Mouse (Mus musculus): ENCODE data around the gene Rsl1d1.
"Not testable (repeated sequence)": the region's sequence is repeated elsewhere in the genome, so short reads cannot be mapped to it uniquely, and the experiment has no call there.

Gene Rsl1d1

DNA sequence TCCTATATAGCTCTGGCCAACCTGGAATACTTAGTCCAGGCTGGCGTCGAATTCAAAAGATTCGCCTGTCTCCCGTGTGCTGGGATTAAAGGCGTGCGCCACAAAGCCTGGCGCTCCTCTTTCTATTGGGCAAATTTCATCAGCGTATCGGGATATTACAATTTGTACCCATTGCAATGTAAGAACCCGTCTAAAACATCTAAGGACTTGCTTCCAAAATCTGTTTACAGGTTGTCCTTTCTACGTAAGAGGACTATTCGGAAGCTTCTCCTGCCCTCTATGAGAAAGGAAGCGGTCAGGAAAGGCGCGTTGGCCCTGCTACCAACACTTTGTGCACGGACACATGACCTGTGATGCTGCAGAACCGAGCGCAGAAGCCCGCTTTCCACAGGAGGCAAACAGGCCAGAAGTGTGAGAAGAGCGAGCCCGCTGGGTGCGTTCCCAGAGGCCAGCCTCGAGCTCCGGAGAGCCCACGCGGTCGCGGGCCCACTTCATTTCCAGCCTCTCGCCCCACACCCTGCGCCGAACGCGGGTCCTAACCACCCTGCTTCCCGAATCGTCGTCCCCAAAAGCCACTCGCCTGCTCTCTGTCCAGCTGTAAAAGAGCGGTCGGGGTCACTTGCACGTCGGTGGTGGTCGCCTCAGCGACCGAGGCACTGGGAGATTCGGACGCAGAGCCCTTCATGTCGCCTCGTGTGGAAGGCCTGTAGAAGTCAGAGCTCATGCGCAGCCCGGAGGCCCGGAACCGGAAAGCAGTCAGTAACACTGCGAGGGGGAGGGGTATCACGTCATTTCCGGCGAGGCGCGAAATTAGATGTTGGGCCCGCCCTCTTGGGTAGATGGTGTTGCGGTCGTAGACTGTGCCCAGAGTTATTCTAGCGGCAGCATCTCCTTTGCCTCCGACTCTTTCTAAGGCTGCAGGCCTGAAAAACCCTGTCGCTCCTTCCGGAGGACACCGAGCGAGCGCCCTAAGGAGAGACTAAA is at the start of gene Rsl1d1:
Rsl1d1 (minus strand) TSS at position 761 of the 984 bp plus-strand sequence.
- peak; percentile 94 to 96 for DNase-seq

DNA sequence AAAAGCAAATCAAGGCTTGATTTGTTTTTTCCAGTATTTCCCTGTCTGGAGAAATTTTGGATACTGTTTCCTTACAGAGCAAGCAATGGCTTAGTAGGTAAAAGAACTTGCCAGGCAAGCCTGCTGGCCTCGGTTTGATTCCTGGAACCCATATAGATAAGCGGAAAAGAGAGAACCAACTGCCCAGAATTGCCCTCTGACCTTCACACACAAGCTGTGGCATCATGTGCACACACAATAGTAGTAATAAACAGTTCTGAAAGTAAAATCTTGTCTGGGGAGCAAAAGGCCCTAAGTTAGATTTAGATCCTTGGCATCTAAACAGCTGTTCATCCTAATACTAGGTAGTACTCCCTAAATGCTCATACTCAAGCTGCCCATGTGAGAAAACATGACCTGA is 44.7 kb upstream of the Rsl1d1 start:
- DNase-seq = no peak

DNA sequence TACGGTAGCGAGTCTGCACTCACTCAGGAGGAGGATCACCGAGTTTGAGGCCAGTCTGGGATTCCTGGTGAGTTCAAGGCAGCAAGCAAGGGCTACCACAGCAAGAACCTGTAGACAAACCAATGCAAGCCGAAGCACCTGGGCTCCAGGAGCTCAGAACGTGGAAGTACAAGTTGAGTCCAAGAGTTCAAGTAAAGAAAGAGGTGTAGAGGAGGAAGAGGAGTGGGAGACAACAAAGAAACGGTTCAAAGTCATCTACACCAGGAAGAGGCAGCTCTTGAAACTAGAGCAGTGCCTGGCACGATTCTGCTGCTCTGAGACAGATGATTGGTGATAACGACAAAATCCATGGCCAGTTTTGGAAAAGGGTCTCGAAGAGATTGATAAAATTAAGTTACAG is 42.6 kb upstream of the Rsl1d1 start:
- DNase-seq = no peak

DNA sequence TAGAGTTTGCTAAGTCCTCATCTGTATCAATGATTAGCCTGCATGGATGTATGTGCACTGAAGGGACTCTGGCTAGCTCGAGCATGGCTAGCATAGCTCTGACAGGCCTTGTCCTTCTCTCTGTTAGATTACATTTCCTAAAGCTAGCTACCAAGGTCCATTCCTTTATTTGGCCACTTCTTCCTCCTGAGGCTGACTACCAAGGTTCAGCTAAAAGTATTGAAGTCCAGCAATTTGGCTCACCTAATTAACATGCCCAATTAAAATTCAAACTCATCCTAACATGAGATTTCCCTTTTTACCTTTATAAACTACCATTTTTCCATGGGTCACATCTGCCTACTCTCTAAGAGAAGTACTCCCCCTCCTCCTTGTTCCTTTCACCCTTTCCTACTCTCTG is 39.3 kb upstream of the Rsl1d1 start:
- no peak for DNase-seq

DNA sequence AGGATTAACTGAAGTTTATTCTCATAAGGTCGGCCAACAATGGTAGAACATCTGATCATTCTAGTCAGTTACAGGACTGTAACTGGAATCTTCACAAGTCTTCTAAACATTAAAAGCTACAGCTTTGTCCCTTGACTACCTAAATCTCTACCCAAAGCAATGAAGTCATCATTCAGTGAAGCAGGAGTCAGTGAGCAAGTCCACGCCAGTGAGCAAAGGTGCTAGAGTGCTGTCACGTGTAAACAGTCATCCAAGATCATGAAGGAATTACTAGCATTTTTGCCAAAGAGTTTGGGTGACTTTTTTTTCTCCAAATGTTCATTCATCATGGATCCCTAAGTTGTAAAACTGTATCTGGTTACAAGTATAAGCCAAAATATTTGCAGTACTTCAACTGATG is 14.7 kb upstream of the Rsl1d1 start:
- DNase-seq = no peak

DNA sequence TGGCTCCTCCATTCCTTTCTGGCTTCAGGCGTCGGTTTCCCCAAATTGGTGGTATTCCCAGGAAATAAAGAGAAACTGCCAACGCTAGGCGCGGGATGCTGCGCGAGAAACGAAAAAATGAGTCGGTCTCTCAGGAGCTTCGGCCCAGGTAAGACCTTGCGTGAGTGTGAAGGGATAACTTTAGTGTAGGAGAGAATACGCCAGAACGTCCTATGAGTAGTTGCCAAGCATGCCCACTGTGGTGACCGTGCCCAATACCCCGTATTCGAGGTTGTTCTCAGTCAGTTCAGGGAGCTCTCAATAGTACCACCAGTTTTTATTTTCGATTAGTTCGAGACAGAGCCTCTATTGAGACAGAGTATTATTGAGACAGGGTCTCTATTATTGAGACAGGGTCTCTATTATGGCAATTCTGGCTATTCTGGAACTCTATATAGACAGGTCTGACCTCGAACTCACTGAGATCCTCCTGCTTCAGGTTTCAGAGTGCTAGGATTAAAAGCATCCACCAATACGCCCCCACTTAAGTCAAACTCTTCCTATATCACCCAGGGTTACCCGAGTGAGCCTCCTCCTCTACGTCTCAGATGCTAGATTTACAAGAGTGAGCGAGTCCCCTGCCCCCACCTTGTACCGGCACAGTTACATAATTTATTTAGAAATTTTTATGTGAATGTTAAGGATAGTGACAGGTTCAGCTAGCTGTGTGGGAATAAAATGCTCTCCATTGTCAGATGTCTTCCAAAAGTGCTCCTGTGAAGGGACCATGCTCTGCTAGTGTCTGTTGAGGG is 664 bp upstream of the Rsl1d1 start:
- no peak for DNase-seq

DNA sequence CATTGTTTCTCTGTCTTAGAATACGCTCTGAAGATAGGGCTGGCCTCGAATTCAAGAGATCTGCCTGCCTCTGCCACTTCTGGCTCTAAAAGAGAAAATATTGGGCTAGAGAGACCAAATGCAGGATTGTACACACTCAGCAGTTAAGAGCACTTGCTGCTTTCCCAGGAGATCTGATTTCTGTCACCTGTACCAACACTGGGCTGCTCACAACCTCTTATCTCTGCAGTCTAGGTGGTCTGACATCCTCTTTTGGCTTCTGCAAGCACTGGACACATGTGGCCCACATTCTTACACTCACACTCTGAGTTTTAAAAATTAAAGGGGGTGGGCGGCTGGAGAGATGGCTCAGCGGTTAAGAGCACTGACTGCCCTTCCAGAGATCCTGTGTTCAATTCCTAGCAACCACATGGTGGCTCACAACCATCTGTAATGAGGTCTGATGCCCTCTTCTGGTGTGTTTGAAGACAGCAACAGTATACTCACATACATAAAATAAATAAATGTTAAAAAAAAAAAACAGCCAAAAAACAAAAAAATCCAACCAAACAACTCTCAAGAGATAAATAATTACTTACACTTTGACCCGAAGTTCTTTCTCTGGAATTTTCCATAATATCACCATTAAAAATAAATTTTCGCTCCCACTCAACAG is 1.3 kb downstream of the Rsl1d1 start:
- DNase-seq = no peak

DNA sequence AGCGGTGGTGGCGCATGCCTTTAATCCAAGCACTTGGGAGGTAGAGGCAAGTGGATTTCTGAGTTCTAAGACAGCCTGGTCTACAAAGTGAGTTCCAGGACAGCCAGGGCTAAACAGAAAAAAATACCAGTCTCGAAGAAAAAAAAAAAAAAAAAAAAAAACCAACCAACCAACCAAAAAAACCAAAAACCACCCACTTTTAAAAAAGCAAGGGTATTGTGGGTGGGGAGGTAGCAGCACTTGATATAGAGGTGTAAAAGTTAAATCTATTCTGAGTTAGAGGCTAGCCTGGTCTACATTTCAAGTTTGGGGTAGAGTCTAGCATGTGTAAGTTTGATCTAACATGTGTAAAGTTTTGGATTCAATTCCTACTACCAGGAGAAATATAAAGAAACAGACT is 2.9 kb downstream of the Rsl1d1 start:
- no peak for DNase-seq

DNA sequence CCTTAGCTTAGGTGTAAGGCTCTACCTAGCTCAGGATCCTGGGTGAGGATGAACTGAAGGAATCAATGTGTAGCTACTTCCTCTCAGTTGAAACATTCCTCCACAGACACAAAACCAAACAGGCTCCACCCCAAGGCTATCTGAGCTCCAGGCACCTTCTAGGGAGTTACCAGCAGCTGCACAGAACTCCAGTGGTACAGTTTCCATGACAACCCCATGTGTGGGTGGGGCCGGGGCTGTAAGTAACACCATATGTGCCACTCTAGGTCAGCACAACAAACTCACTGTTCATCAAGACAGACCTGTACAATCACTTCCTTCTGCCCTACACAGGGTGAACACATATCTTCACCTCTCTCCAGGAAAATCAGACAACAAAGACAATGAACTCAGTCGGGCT is 4.7 kb downstream of the Rsl1d1 start:
- DNase-seq = peak; percentile 11 to 15

DNA sequence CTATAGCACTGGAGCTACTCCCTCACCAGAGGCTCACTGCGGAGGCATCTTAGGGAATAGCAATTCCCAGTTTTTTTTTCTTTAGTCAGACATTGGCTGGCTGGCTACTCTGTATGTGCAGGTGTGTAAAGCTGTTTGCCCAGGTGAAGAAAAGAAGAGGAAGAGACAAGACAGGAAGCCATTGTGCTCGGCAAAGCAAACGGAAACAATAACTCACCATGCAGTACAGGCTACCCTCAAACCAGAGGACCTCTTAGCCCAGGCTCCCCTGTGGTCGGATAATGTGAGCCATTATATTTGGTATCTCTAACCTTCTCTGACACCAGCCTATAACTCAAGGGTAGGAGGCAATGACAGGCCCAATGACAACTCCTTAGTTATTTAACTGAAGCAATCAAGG is 6.1 kb downstream of the Rsl1d1 start:
- DNase-seq = no peak

DNA sequence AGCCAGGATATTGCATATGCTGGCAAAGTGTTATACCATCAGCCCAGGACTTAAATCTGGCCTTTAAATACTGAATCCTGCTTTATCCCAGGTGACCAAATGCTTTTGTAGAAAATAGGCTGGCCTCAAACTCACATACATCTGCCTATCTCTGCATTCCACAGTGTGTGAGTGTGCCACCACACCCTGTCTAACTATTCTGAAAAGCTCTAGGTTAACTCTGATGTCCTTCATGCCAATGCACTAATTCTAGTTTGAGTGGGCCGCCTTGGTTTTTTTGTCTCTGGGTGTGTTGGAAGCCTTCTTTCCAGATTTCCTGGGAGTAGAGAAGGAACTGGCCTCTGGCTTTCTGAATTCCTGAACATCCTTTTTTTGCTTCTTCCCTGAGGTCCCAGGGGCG is 9.9 kb downstream of the Rsl1d1 start:
- DNase-seq = no peak

DNA sequence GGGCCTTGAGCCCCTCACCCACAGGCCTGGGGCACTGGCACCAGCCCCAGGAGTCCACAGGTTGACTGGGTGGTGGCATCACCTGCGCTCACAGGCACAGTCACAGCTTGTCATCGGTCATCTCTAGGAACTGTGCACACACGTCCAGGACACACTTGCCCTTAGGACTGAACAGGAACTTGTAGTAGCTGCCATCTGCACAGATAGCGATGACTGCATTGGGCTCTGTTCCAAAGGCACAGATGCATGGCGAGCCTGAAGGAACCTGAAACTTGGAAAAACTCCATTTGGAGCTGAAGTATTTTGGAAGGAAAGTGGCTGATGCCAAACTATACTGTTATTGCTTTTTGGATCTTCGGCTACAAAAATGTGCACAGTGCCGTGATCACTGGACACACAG is 13.0 kb downstream of the Rsl1d1 start:
- DNase-seq = no peak

DNA sequence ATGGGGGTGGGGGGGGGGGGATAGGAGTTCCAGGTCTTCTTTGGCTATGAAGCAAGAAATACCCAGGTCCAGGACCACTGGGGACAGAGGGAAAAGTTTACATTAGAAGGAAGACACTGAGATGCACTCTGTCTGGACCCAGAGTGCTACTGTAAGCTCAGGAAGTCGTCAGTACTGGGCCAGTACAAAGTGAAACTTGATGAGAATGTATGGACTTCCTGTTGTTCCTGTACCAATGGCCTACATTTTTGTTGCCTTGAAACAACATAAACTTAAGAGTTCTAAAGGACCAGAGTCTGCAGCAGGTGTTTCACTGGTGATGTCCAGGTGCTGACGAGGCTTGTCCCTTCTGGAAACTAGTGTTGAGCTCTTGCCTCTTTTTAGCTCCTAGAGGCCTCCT is 25.7 kb downstream of the Rsl1d1 start:
- no peak for DNase-seq

DNA sequence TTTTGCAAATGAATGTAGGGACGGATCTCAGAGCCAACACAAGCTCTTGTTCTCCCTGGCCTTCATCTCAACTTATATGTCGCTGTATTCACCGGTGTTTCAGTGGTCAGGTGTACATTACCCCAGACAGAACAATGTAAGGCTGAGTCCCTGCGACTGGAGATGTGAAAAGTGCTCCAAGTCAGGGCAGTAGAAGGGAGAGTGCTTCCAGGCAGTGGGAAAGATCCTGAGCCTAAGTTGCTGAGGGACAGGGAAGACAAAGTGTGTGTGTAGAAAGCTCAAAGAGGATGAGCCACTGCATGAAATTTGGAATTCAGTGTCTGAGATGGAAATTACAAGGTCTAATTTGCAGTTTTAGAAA is 26.3 kb downstream of the Rsl1d1 start:
- no peak for DNase-seq

DNA sequence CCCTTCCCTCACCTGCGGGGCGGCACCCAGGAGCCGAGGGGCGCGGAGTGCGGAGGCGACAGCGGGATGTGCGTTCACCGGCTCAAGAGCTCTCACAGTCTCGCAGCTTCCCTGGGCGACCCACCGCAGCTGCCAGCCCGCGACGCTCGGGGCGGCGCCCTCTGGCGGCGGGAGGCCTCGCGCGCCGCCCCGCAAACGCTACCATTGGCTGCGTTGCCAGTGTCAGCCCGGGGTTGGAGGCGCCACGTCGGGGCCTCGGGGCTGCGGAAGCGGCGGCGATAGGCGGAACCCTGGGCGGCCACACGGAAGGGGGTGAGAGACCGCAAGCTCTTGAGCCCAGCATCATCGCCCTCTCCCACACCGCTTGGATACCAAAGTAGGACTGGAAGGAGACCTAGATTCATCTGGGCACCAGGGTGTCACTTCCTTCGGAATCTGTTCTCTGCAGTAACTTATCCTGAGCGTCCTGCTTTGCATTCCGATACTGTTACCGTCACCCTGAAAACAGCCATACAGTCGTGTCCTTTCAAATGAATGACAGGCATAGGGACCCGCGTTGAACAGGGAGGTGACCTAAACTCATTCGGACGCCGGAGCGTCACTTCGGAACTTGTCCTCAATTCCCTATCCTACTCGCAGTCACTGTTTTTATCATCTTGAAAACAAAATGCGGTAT is 26.8 kb downstream of the Rsl1d1 start, which contains the start of gene Zc3h7a:
Zc3h7a (minus strand) TSS at position 186 of the 676 bp plus-strand sequence.
- peak; percentile 90 to 95 for DNase-seq

DNA sequence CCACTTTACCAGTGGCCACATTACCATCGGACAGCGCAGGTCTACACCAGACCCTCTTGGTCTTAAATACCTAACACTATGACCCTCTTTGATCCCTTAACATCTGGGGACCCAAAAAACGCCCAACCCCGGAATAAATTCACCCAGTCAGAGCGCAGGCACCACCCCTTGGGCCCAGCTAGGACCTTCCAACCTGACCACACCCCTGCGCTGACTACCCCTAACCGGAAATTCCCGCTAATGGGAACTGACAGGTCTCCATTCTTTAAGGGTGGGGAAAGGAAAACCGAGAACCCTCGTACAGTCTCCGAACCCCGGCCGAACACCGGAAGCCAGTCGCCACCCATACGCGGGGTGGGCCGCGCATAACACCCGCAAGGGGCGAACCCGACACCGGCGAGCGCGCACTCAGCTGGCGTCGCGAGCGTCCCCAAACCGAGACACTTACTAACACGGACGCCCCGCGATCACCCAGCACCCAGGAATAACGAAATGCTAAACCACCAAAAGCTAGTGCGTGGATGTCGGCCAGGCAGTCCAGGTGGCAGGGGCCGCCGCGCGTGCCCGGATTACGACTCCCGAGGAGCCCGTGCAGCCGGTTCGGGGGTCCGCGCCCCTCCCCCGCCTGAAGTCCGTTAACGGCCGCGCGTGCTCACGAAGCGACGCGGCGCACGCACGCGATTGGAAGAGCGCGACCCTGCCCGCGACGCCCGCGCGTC is 27.5 kb downstream of the Rsl1d1 start:
- peak; percentile 64 to 76 for DNase-seq

DNA sequence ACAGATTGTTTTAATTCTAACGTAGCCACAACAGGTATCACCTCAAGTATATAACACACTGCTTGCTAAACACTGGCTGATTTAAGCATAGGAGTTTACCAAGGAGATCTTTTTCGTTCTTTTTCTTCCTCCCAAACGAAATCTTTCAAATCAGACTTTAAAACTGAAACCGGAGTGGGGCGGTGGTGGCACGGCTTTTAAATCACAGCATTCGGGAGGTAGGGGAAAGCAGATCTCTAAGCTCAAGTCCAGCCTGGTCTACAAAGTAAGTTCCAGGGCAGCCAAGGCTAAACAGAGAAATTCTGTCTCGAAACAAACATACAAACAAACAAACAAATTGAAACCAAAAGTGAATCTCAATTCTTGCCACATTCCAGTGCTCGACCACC is 28.0 kb downstream of the Rsl1d1 start:
- peak in 1 of 2 experiments; percentile 7 for DNase-seq

DNA sequence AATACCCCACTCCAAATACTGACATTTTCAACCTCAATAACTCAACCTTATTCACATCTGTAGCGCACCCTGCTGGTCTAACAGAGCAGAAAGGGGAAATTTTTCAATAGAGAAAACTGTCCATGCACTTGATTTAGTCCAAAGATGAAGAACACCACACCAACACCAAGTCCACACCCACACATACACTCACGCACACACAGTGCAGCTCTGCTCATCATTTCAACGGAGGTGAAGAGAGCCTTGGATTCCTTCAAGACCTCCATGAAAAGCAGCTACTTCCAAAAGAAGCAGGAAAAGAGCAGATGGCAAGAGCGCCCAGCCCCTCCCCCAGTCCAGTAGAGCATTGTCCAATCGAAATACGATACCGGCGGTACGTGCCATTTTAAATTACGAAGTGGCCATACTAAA is 28.5 kb downstream of the Rsl1d1 start:
- DNase-seq = peak; percentile 70 to 82

DNA sequence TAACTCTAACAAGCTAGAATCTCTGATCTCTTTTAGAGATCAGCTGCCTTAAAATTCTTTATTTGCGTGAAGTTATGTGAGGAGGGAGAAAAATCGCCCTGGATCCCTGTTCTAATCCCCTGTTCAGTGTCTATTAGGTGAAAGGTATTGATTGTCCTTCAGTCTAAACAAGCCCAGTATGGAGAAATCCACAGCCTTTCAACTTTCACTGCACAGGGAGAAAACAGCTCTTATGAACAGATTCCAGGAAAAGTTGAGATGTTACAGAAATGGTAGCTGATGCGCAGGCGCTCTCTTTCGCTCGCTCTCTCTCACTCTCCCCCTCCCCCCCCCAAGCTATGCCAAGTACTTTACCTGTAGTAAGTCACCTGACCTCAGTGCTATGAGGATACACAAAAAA is 31.5 kb downstream of the Rsl1d1 start:
- DNase-seq = no peak

DNA sequence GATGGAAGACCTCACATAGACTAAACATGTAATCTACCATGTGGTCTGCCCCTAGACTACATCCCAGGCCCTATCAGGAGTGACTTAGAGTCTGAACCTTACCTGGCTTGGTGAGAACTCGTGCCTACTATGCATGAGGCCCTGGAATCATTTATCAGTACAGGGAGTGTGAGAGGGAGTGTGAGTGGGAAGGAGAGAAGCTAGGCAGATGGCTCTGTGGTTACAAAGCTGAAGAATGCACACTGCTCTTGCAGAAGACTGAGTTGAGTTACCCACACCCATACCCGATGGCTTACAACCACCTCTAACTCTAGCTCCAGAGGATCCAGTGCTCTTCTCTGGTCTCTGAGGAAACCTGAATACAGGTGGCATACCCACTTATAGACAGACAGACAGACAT is 36.7 kb downstream of the Rsl1d1 start:
- no peak for DNase-seq

DNA sequence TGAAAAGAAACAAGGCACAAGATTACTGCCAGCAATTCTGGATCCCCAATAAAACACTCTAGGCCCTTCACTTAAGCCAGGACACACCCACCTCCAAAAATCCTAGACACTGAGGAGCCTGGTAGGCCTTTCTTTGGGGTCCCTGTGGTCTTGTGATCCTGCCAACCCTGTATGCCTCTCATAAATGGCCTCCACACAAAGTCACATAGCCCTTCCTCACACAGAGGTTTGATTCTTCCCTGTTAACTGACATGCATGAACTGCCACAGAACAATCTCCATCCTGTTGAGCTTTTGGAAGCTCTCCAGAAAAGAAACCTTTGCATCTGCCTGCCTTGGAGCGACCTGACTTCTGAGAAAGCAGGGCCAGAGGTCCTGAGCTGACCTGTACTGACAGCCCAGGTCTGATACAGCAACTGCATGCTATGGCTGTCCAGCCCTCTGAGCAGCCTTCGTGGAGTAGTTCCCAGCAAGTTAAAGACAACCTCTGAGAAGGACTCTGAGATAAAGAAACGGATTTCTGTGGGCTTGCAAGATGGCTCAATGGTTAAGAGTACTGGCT is 38.4 kb downstream of the Rsl1d1 start:
- DNase-seq = no peak

DNA sequence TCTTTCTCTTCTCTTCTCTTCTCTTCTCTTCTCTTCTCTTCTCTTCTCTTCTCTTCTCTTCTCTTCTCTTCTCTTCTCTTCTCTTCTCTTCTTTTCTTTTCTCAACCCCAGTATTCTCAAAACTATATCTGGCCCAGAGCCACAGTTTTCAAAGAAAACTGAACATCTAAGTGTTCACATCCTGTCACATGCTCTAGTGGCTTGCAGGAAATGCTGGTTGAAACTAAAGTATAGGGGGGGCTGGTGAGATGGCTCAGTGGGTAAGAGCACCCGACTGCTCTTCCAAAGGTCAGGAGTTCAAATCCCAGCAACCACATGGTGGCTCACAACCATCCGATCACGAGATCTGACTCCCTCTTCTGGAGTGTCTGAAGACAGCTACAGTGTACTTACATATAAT is 45.4 kb downstream of the Rsl1d1 start:
- DNase-seq = not testable (repeated sequence)
